Mouse (Mus musculus) forebrain, embryonic 14.5 days (tissue): Measurements from ENCODE around the gene Pcsk7. TPM values are rescaled to one million over a fixed set of nuclear protein-coding genes. Genes with fewer than 3 reads are reported as not detected.

Experiments
- ATAC-seq: fragments of 200-750 bp; cut with Nextera tagmentation; 2 replicates; pipeline ENCODE4 v1.8.0; 2017; ENCODE audit warnings: mild to moderate bottlenecking, moderate library complexity
- DNase-seq: peaks from one replicate; pipeline ENCODE4 v3.0.0-alpha.2; 2015; ENCODE audit warnings: low spot score
- H3K27ac ChIP-seq: fragments of 300-500 bp; sonication (generic); 2 replicates; pipeline ENCODE4 v1.5.1; 2014; ENCODE audit warnings: low read depth, mild to moderate bottlenecking, control low read depth, low read length, moderate library complexity
- H3K27me3 ChIP-seq: fragments of 300-500 bp; sonication (generic); replicated peaks from 2 replicates; pipeline ENCODE4 v1.6.1; 2014; ENCODE audit warnings: low read length, control low read depth, mixed read lengths; ENCODE audit not compliant: control insufficient read depth, insufficient read depth
- H3K36me3 ChIP-seq: fragments of 300-500 bp; sonication (generic); 2 replicates; pipeline ENCODE4 v1.6.1; 2014; ENCODE audit warnings: low read length, control low read depth; ENCODE audit not compliant: control insufficient read depth, insufficient read depth
- H3K4me1 ChIP-seq: fragments of 300-500 bp; sonication (generic); 2 replicates; pipeline ENCODE4 v1.6.1; 2014; ENCODE audit warnings: antibody characterized with exemption, low read length, control low read depth; ENCODE audit not compliant: control insufficient read depth, insufficient read depth
- H3K4me2 ChIP-seq: fragments of 300-500 bp; sonication (generic); 2 replicates; pipeline ENCODE4 v1.6.1; 2014; ENCODE audit warnings: mild to moderate bottlenecking, control low read depth, low read length
- H3K4me3 ChIP-seq: fragments of 300-500 bp; sonication (generic); 2 replicates; pipeline ENCODE4 v1.5.1; 2014; ENCODE audit warnings: low read depth, low read length, control low read depth
- H3K9ac ChIP-seq: fragments of 300-500 bp; sonication (generic); 2 replicates; pipeline ENCODE4 v1.6.1; 2014; ENCODE audit warnings: mild to moderate bottlenecking, low read length, control low read depth, moderate library complexity
- H3K9me3 ChIP-seq: fragments of 300-500 bp; sonication (generic); replicated peaks from 2 replicates; pipeline ENCODE4 v1.6.1; 2016; ENCODE audit warnings: low read length, control low read depth, mixed read lengths; ENCODE audit not compliant: control insufficient read depth
- WGBS: fragments of 180-500 bp; shearing (Covaris S2); extraction: QIAGEN DNeasy Blood & Tissue Kit; methylation state at CpG from one replicate; pipeline ENCODE4 v1.1.7; 2014; 5-methylcytosine and 5-hydroxymethylcytosine counted together
- polyA plus RNA-seq: library from polyadenylated mRNA; unstranded; fragments of >200 nt; fragmentation: Nextera tagmentation; extraction: Ambion mirVana; gene quantifications from 2 replicates; pipeline ENCODE4 v1.2.1, GENCODE M21; 2014

Gene Pcsk7
- polyA plus RNA-seq, 1 experiment from 2014 or later, result 13.6 TPM

DNA sequence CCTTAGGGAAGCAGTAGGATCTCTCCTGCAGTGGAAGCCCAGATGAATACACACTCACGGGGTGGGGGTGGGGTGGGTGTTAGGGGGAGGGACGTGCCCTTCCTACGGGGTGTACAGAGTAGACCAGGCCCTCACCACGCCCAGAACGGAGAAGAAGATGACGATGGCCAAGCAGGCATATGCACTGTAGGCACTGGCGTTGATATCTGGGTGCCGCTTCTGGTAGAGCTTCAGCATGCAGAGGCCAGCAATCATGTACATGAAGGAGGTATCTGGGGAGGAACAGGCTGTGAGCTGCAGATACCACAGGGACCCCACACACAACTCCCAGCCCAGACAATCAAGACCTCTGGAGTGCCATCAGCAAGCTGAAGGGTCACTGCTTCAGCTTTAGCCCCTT is 36.6 kb downstream of the Pcsk7 start:
- H3K4me2 ChIP-seq, result no peak overlapping the region
- no peak overlapping the region for H3K4me3 ChIP-seq
- no peaks in the 10 kb centered on the region for H3K4me1 ChIP-seq
- H3K9me3 ChIP-seq, result no peaks in the 10 kb centered on the region
- DNase-seq, result no peak
- H3K27me3 ChIP-seq, result no peaks in the 10 kb centered on the region
- H3K9ac ChIP-seq, result no peak overlapping the region
- 91% methylated on average over 8 of the region's 8 CpGs for WGBS
- H3K27ac ChIP-seq, result no peak overlapping the region
- no peak for ATAC-seq
- H3K36me3 ChIP-seq, result peaks cover 81% of the 10 kb centered on the region

GRCm38 (mm10) chr9:45943628-45944505 is 37.6 kb downstream of the Pcsk7 start:
- ATAC-seq (no peak), DNase-seq (no peak)
- Histone ChIP-seq H3K9me3 (no peaks in the 10 kb centered on the region), H3K4me3 (no peak overlapping the region), H3K36me3 (peaks cover 78% of the 10 kb centered on the region), H3K4me1 (no peaks in the 10 kb centered on the region), H3K27me3 (no peaks in the 10 kb centered on the region), H3K27ac (no peak overlapping the region), H3K4me2 (no peak overlapping the region), H3K9ac (no peak overlapping the region)
- WGBS, result 92% methylated on average over 8 of the region's 8 CpGs

DNA sequence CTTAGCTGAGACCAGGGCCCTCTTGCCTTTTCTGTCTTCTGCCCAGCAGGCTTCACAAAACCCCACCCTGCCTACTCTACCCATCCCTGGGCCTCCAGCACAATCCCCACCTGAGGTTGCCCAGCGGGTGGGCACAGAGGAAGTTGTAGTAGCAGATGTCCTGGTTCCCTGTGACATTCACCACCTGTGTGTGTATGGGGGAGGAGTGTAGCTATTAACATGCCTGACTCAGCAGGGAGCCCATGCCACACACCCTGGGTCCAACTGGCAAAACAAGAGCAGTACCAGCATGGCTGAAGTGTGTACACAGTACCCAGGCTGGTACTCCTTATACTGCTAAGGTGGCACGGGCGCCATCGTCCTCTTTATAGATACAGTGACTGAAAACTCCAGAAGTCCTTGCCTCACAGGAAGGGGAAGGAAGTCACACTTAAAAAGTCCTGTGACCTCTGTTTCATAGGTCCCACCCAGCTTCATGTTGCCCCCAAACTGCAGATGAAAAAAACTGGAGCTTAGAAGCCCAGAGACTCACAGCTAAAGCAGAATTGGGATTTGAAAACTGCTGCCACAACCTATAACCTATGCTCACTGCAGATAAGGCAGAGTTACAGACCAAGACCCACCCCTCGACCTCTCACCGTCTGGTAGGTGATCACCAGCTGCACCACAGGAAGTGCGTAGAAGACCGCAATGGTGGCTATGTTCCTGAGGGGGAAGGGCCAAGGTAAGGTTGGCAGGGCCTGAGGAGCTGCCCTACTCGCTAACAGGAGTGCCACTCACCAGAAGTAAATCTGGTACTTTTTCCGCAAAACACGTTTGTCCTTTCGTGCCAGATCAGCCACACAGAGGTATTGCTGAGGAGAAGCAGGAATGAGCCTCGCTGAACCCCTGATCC is 38.5 kb downstream of the Pcsk7 start:
- Histone ChIP-seq H3K9ac (no peak overlapping the region), H3K27me3 (no peaks in the 10 kb centered on the region), H3K4me1 (no peaks in the 10 kb centered on the region), H3K27ac (no peak overlapping the region), H3K9me3 (no peaks in the 10 kb centered on the region), H3K4me2 (no peak overlapping the region), H3K36me3 (peaks cover 83% of the 10 kb centered on the region), H3K4me3 (no peak overlapping the region)
- 91% methylated on average over 13 of the region's 13 CpGs for WGBS
- DNase-seq (no peak), ATAC-seq (no peak)

DNA sequence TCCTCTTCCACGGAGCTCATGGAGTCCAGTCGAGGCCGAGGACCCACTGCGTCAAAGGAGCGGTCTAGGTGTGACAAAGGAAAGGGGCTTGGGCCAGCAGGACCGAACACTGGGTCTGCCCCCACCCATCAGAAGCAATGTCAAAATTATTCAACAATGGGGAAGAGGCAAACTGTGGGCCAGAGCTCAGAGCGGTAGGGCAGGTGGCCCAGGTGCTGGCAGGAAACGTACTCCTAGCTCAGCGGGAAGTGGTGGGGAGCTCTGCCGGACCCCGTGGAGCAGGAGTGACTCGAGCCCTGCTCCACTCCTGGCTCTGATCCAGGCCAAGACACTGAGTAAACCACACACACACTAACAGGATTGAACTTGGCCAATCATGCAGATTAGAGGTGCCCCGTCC is 39.4 kb downstream of the Pcsk7 start:
- H3K27ac ChIP-seq, result no peak overlapping the region
- H3K36me3 ChIP-seq, result peaks cover 92% of the 10 kb centered on the region
- H3K9ac ChIP-seq, result no peak overlapping the region
- no peaks in the 10 kb centered on the region for H3K9me3 ChIP-seq
- DNase-seq (no peak), ATAC-seq (no peak)
- H3K4me2 ChIP-seq, result no peak overlapping the region
- H3K4me3 ChIP-seq, result no peak overlapping the region
- 85% methylated on average over 13 of the region's 13 CpGs for WGBS
- no peaks in the 10 kb centered on the region for H3K27me3 ChIP-seq
- no peaks in the 10 kb centered on the region for H3K4me1 ChIP-seq

DNA sequence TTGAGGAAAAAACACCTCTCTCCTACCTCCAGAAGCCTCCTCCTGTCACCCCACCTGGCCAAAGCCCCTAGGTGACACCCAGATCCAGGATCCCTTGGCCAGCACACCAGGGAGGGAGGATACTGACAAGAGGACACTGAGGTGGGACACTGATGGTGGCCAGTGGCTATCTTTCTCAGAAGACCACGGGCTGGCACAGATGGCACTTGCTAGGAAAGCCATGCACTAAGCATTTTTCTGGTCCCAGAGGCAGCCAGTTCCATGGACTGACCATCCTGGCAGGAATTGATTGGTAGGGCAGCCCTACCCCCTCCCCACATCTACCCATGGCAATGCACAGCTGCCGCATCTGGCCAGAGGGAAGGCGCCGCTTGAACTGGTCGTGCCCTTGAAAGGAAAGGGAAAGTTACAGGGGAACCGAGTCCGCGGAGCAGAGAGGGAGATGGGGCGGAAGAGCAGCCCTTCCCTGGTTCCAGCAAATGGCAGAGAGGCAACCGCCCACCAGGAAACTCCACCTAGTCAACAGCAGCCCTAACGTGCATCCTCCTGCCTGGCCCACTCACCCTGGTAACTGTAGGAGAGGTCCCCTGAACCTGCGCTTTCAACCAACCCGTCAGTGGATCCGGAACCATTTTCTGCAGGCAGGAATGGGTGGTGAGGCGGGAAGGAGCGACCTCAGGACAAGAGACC is 40.0 kb downstream of the Pcsk7 start:
- DNase-seq, result no peak
- peaks cover 88% of the 10 kb centered on the region for H3K36me3 ChIP-seq
- no peak overlapping the region for H3K4me2 ChIP-seq
- H3K9ac ChIP-seq, result no peak overlapping the region
- no peak overlapping the region for H3K27ac ChIP-seq
- 89% methylated on average over 16 of the region's 16 CpGs for WGBS
- H3K4me3 ChIP-seq, result no peak overlapping the region
- H3K27me3 ChIP-seq, result no peaks in the 10 kb centered on the region
- ATAC-seq, result no peak
- H3K9me3 ChIP-seq, result no peaks in the 10 kb centered on the region
- H3K4me1 ChIP-seq, result no peaks in the 10 kb centered on the region

- DNase-seq (no peak), ATAC-seq (no peak)
- no peak overlapping the region for H3K27ac ChIP-seq
- no peaks in the 10 kb centered on the region for H3K27me3 ChIP-seq
- H3K9me3 ChIP-seq, result no peaks in the 10 kb centered on the region
- 93% methylated on average over 10 of the region's 10 CpGs for WGBS
- H3K36me3 ChIP-seq, result peaks cover 88% of the 10 kb centered on the region
- no peak overlapping the region for H3K4me3 ChIP-seq
- no peak overlapping the region for H3K9ac ChIP-seq
- H3K4me1 ChIP-seq, result no peaks in the 10 kb centered on the region
- no peak overlapping the region for H3K4me2 ChIP-seq
Measured at GRCm38 (mm10) chr9:45946872-45947183, 40.5 kb downstream of the Pcsk7 start.

GRCm38 (mm10) chr9:45952057-45952456 is 45.8 kb downstream of the Pcsk7 start:
- no peak for ATAC-seq
- H3K9me3 ChIP-seq, result no peaks in the 10 kb centered on the region
- no peak overlapping the region for H3K27ac ChIP-seq
- peaks cover 44% of the 10 kb centered on the region for H3K36me3 ChIP-seq
- no peaks in the 10 kb centered on the region for H3K27me3 ChIP-seq
- H3K4me3 ChIP-seq, result no peak overlapping the region
- no peak for DNase-seq
- 93% methylated on average over 4 of the region's 4 CpGs for WGBS
- H3K4me1 ChIP-seq, result peaks cover 13% of the 10 kb centered on the region
- no peak overlapping the region for H3K9ac ChIP-seq
- no peak overlapping the region for H3K4me2 ChIP-seq

- peaks cover 37% of the 10 kb centered on the region for H3K36me3 ChIP-seq
- peaks cover 13% of the 10 kb centered on the region for H3K4me1 ChIP-seq
- H3K4me2 ChIP-seq, result no peak overlapping the region
- no peak overlapping the region for H3K4me3 ChIP-seq
- ATAC-seq (no peak), DNase-seq (no peak)
- H3K27me3 ChIP-seq, result no peaks in the 10 kb centered on the region
- H3K27ac ChIP-seq, result no peak overlapping the region
- H3K9ac ChIP-seq, result no peak overlapping the region
- 85% methylated on average over 7 of the region's 7 CpGs for WGBS
- H3K9me3 ChIP-seq, result no peaks in the 10 kb centered on the region
Measured at GRCm38 (mm10) chr9:45952890-45953289, 46.6 kb downstream of the Pcsk7 start.
